Mouse (Mus musculus): ENCODE data around the gene Ranbp2. TPM values are rescaled to one million over a fixed set of nuclear protein-coding genes. Genes with fewer than 3 reads are reported as not detected.
"Not testable (repeated sequence)": the region's sequence is repeated elsewhere in the genome, so short reads cannot be mapped to it uniquely, and the experiment has no call there.

The Ranbp2 gene
- total RNA-seq, 4 experiments from 2014 or later, result 78.0 to 92.2 (median 85.1) TPM

- no peak for DNase-seq (ENCODE audit: low spot score in 2 of 2)
These were observed 50.0 kb downstream of the Ranbp2 start for GRCm38 (mm10) chr10:58496732-58497131.

GRCm38 (mm10) chr10:58497320-58498284 lies 50.9 kb downstream of the Ranbp2 start, which contains the start of gene Ccdc138:
TSS of gene Ccdc138 (plus strand) at chr10:58497948.
- DNase-seq (ENCODE audit: low spot score in 2 of 2), result peak; percentile 86

- DNase-seq (ENCODE audit: low spot score in 2 of 2), result no peak
These were observed 51.8 kb downstream of the Ranbp2 start for GRCm38 (mm10) chr10:58498516-58498915.

DNA sequence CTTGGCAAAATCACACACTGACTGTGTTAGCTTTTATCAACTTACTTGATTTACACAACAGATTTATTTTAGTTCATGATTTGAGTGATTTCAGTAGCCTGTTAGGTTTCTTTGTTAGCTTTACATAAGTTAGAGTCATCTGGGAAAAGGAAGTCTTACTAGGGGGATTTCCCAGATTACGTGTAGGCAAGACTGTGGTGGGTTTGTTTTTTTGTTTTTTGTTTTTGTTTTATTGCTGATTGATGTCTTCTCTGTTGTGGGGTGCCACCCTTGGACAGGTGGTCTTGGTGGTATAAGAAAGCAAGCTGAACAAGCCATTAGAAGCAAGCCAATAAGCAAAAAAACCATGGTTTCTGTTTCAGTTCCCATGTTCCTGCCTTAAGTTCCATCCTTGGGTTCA lies 82.6 kb downstream of the Ranbp2 start:
- no peak for DNase-seq (ENCODE audit: low spot score in 2 of 2)

- DNase-seq (ENCODE audit: low spot score in 2 of 2), result no peak
These were observed 84.4 kb downstream of the Ranbp2 start for GRCm38 (mm10) chr10:58530896-58531790.

DNA sequence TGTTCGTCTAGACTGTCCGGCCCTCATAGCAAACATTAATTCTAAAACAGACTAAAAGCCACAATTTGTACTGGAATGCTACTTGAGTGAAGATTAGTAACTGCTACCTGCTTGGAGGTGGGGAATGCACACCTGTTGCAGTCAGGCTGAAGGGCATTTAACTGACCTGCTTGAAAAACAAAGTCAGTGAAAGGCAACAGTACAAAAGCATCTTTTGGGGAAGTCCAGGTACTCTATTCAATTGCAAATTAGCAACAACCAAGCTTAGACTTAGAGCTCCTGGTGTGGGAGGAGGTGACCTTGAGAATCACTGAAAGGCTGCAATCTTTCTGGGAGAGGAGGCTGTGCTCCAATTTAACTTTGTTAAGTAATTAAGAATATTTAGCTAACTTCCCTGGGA lies 85.5 kb downstream of the Ranbp2 start:
- no peak for DNase-seq (ENCODE audit: low spot score in 2 of 2)

GRCm38 (mm10) chr10:58536276-58536675 lies 89.6 kb downstream of the Ranbp2 start:
- not testable (repeated sequence) for DNase-seq (ENCODE audit: low spot score in 2 of 2)

DNA sequence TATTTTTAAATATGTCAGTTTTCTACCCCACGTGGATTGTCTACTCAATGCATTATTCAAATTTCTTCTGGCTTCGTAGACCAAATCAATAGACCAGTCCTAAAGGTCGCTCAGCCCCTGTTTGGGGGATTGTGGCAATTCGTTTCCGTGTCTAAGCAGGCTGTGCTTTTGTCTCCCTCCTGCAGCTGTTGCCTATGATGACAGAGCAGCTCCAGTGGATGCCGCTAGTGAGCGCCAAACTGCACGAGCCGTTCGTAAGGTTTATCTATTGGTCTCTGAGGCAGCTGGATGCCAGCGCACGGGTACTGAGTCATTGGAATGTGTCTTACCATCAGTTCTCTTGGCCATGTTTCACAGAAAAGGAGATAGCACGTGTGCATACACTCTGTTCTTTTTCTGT lies 93.9 kb downstream of the Ranbp2 start:
- no peak for DNase-seq (ENCODE audit: low spot score in 2 of 2)

Other genes with a start within 250 kb of the Ranbp2 start
- gene AW822073, start 222.0 kb upstream of the Ranbp2 start, total RNA-seq (2022), result not detected
- gene Duxf3, start 214.2 kb upstream of the Ranbp2 start, total RNA-seq (2022), result not detected
- gene Gm4981, start 210.2 kb upstream of the Ranbp2 start, total RNA-seq (2022), result not detected
- 100 to 1,000 TPM in 2 of 4 experiments, 10 to 100 TPM in 2; 77.8 to 116 (median 101) TPM for gene Gcc2, start 191.4 kb upstream of the Ranbp2 start, total RNA-seq (2022)
- gene Lims1, start 123.5 kb upstream of the Ranbp2 start, total RNA-seq (2022), result 10 to 100 TPM; 20.2 to 24.4 (median 23.5) TPM
- 1 to 10 TPM; 3.2 to 4.8 (median 3.9) TPM for gene Ccdc138, start 51.0 kb downstream of the Ranbp2 start, total RNA-seq (2022)
- gene Edar, start 228.7 kb downstream of the Ranbp2 start, total RNA-seq (2022), result under 1 TPM; 0.34 to 0.78 (median 0.43) TPM

All from left cerebral cortex, adult 8-10 months (tissue).